Mouse (Mus musculus): ENCODE measurements around the gene Stim1. TPM values are rescaled to one million over a fixed set of nuclear protein-coding genes. Genes with fewer than 3 reads are reported as not detected.
"Not testable (repeated sequence)": the region's sequence is repeated elsewhere in the genome, so short reads cannot be mapped to it uniquely, and the experiment has no call there.

The Stim1 gene
- polyA plus RNA-seq, 1 experiment from 2014 or later: 15.2 TPM

- 71% methylated on average over 6 of the region's 8 CpGs for WGBS
- not testable (repeated sequence) for H3K27me3 ChIP-seq (ENCODE audit: control insufficient read depth, insufficient read depth, low read length); H3K4me1 ChIP-seq (replicated peaks; ENCODE audit: control insufficient read depth, insufficient read depth, low read length); H3K4me3 ChIP-seq (replicated peaks; ENCODE audit: low read length); DNase-seq (ENCODE audit: low spot score); H3K9ac ChIP-seq; H3K4me2 ChIP-seq (replicated peaks); ATAC-seq (ENCODE audit: low FRiP score); H3K9me3 ChIP-seq (ENCODE audit: control insufficient read depth, low read length); H3K36me3 ChIP-seq (replicated peaks; ENCODE audit: control insufficient read depth, insufficient read depth); H3K27ac ChIP-seq
Measured at GRCm38 (mm10) chr7:102484766-102485165, 217.2 kb downstream of the Stim1 start.

DNA sequence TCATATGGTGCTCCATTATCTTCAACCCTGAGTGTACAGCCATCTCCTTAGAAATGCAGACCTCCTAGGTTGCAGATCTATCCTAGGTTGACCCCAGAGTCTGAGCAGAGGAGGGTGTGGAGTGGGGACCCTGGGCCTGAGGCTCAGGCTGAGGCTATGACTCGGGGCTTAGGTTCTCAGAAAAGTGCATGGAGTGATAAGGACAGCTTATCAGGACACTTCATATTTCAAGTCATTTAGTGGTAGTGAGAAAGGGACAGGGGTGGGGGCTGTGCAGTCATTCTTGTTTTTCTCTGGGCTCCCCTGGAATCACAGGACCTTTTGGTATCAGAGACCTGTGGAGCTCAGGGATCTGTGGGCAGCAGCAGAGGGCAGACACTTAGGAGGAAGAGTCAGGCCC is 218.5 kb downstream of the Stim1 start:
- no peak overlapping the region for H3K9ac ChIP-seq
- no peaks in the 10 kb centered on the region for H3K36me3 ChIP-seq (replicated peaks; ENCODE audit: control insufficient read depth, insufficient read depth)
- no peak for DNase-seq (ENCODE audit: low spot score)
- no peak for ATAC-seq (ENCODE audit: low FRiP score)
- no peaks in the 10 kb centered on the region for H3K9me3 ChIP-seq (ENCODE audit: control insufficient read depth, low read length)
- no peaks in the 10 kb centered on the region for H3K4me1 ChIP-seq (replicated peaks; ENCODE audit: control insufficient read depth, insufficient read depth, low read length)
- no peak overlapping the region for H3K4me2 ChIP-seq (replicated peaks)
- 83% methylated on average over 1 of the region's 1 CpGs for WGBS
- H3K27me3 ChIP-seq (ENCODE audit: control insufficient read depth, insufficient read depth, low read length): no peaks in the 10 kb centered on the region
- H3K4me3 ChIP-seq (replicated peaks; ENCODE audit: low read length): no peak overlapping the region
- no peak overlapping the region for H3K27ac ChIP-seq

Other genes starting within 250 kb of the Stim1 start
- gene Il18bp, start 249.1 kb upstream of the Stim1 start, polyA plus RNA-seq (2014; fragmentation: Nextera tagmentation; extraction: Ambion mirVana): 3.0 and 3.5 TPM in 2 replicates
- gene Rnf121, start 202.3 kb upstream of the Stim1 start, polyA plus RNA-seq (2014; fragmentation: Nextera tagmentation; extraction: Ambion mirVana): 33.1 and 33.4 TPM in 2 replicates
- 18.4 and 19.0 TPM in 2 replicates for gene Xndc1, start 202.3 kb upstream of the Stim1 start, polyA plus RNA-seq (2014; fragmentation: Nextera tagmentation; extraction: Ambion mirVana)
- 1.0 and 1.2 TPM in 2 replicates for gene Xntrpc, start 202.1 kb upstream of the Stim1 start, polyA plus RNA-seq (2014; fragmentation: Nextera tagmentation; extraction: Ambion mirVana)
- gene Trpc2, start 184.7 kb upstream of the Stim1 start, polyA plus RNA-seq (2014; fragmentation: Nextera tagmentation; extraction: Ambion mirVana): not detected in 2 replicates
- 0.29 TPM in 1 of 2 replicates, not detected in the other for gene Art1, start 166.1 kb upstream of the Stim1 start, polyA plus RNA-seq (2014; fragmentation: Nextera tagmentation; extraction: Ambion mirVana)
- 0.19 TPM in 1 of 2 replicates, not detected in the other for gene Art5, start 158.3 kb upstream of the Stim1 start, polyA plus RNA-seq (2014; fragmentation: Nextera tagmentation; extraction: Ambion mirVana)
- 0.27 TPM in 1 of 2 replicates, not detected in the other for gene Chrna10, start 151.0 kb upstream of the Stim1 start, polyA plus RNA-seq (2014; fragmentation: Nextera tagmentation; extraction: Ambion mirVana)
- 24.4 and 25.8 TPM in 2 replicates for gene Nup98, start 57.6 kb upstream of the Stim1 start, polyA plus RNA-seq (2014; fragmentation: Nextera tagmentation; extraction: Ambion mirVana)
- gene Pgap2, start 57.6 kb upstream of the Stim1 start, polyA plus RNA-seq (2014; fragmentation: Nextera tagmentation; extraction: Ambion mirVana): 63.9 and 65.0 TPM in 2 replicates
- gene Rhog, start 11.8 kb upstream of the Stim1 start, polyA plus RNA-seq (2014; fragmentation: Nextera tagmentation; extraction: Ambion mirVana): 20.3 and 20.5 TPM in 2 replicates
- 44.1 and 54.6 TPM in 2 replicates for gene Rrm1, start 173.9 kb downstream of the Stim1 start, polyA plus RNA-seq (2014; fragmentation: Nextera tagmentation; extraction: Ambion mirVana)
- gene Olfr543, start 213.9 kb downstream of the Stim1 start, polyA plus RNA-seq (2014; fragmentation: Nextera tagmentation; extraction: Ambion mirVana): 0.18 and 0.39 TPM in 2 replicates
- 0.09 and 0.11 TPM in 2 replicates for gene Olfr544, start 220.5 kb downstream of the Stim1 start, polyA plus RNA-seq (2014; fragmentation: Nextera tagmentation; extraction: Ambion mirVana)
- gene Olfr545, start 231.8 kb downstream of the Stim1 start, polyA plus RNA-seq (2014; fragmentation: Nextera tagmentation; extraction: Ambion mirVana): 0.17 and 0.23 TPM in 2 replicates

All from hindbrain, embryonic 14.5 days (tissue).